ENCODE assay signal across 30 mouse cellular contexts in genomic region chr8:123191908-123192307, GRCm38 (mm10). TPM values are rescaled to one million over a fixed set of nuclear protein-coding genes. Genes with fewer than 3 reads are reported as not detected.
DNase-seq lines count a peak whose midpoint lies in the region; ATAC-seq and TF ChIP-seq lines count a peak whose summit lies in the region.
"Had no signal": no experiment of that assay in that cellular context is flagged by ENCODE, and none has a peak within 500 bp of the region (broad histone marks: within the 10 kb centered on the region; RNA-seq: fewer than 3 reads in every experiment).

No protein-coding gene starts in this region.

- no peak for ATAC-seq in kidney, embryonic 16.5 days (ENCODE audit: low FRiP score, low TSS enrichment)
- peak; percentile 40 for ATAC-seq in intestine, embryonic 15.5 days
- 0 out of 2 replicates have a peak, but pooled peaks have one; percentile 17 for ATAC-seq in stomach, postnatal 0 days (ENCODE audit: low FRiP score, low TSS enrichment)
- ATAC-seq in erythroid progenitor cell, adult 5-6 weeks (replicated peaks; ENCODE audit: low FRiP score, poor library complexity, severe bottlenecking) = no peak
- ATAC-seq: activated CD4-positive, CD25-positive, alpha-beta regulatory T cell, adult 4 months; forebrain, embryonic 15.5 days; Patski had no signal

- no peaks in the 10 kb centered on the region for H3K9me3 ChIP-seq in kidney, embryonic 16.5 days (ENCODE audit: low read length)
- no peaks in the 10 kb centered on the region for H3K9me3 ChIP-seq in intestine, embryonic 15.5 days
- H3K9me3 ChIP-seq in stomach, postnatal 0 days (ENCODE audit: control insufficient read depth, low read length) = no peaks in the 10 kb centered on the region
- H3K9me3 ChIP-seq: embryonic facial prominence, embryonic 13.5 days; forebrain, embryonic 15.5 days; heart, embryonic 13.5 days; hindbrain, embryonic 12.5 days; limb, embryonic 13.5 days; lung, embryonic 15.5 days; midbrain, embryonic 10.5 days had no signal

- H3K27me3 ChIP-seq in kidney, adult 2 months (replicated peaks; ENCODE audit: control insufficient read depth, insufficient read depth, low read length) = no peaks in the 10 kb centered on the region
- no peaks in the 10 kb centered on the region for H3K27me3 ChIP-seq in kidney, embryonic 16.5 days (ENCODE audit: insufficient read depth, low read length)
- H3K27me3 ChIP-seq in intestine, embryonic 15.5 days (replicated peaks) = no peaks in the 10 kb centered on the region
- H3K27me3 ChIP-seq in stomach, postnatal 0 days (ENCODE audit: control insufficient read depth, insufficient read depth, low read length) = no peaks in the 10 kb centered on the region
- H3K27me3 ChIP-seq: embryonic facial prominence, embryonic 13.5 days; forebrain, embryonic 15.5 days; hindbrain, embryonic 12.5 days; limb, embryonic 13.5 days; lung, embryonic 15.5 days had no signal

- H3K27ac ChIP-seq in kidney, adult 2 months (ENCODE audit: insufficient read depth, low read depth, low read length) = 0 out of 2 replicates have a peak overlapping the region, but pooled peaks have one; percentile 3
- H3K27ac ChIP-seq in kidney, embryonic 16.5 days (ENCODE audit: low read length) = no peak overlapping the region
- H3K27ac ChIP-seq in intestine, embryonic 15.5 days = no peak overlapping the region
- H3K27ac ChIP-seq in stomach, postnatal 0 days (replicated peaks) = no peak overlapping the region
- H3K27ac ChIP-seq: embryonic facial prominence, embryonic 13.5 days; forebrain, embryonic 15.5 days; heart, adult 2 months; heart, embryonic 13.5 days; hindbrain, embryonic 12.5 days; layer of hippocampus, adult 2 months; limb, embryonic 13.5 days; liver, embryonic 14.5 days; lung, embryonic 15.5 days; macrophage; midbrain, embryonic 10.5 days had no signal

- no peak overlapping the region for H3K9ac ChIP-seq in kidney, embryonic 16.5 days (replicated peaks; ENCODE audit: low read length)
- no peak overlapping the region for H3K9ac ChIP-seq in intestine, embryonic 15.5 days
- no peak overlapping the region for H3K9ac ChIP-seq in stomach, postnatal 0 days (ENCODE audit: low read length)
- H3K9ac ChIP-seq: embryonic facial prominence, embryonic 13.5 days; forebrain, embryonic 15.5 days; heart, embryonic 13.5 days; hindbrain, embryonic 12.5 days; limb, embryonic 13.5 days; liver, embryonic 14.5 days; lung, embryonic 15.5 days had no signal

- no peaks in the 10 kb centered on the region for H3K36me3 ChIP-seq in kidney, adult 2 months (ENCODE audit: control insufficient read depth, insufficient read depth, low read length)
- no peaks in the 10 kb centered on the region for H3K36me3 ChIP-seq in kidney, embryonic 16.5 days (ENCODE audit: insufficient read depth, low read length)
- H3K36me3 ChIP-seq in intestine, embryonic 15.5 days = no peaks in the 10 kb centered on the region
- H3K36me3 ChIP-seq in stomach, postnatal 0 days (ENCODE audit: control insufficient read depth, insufficient read depth, low read length) = no peaks in the 10 kb centered on the region
- H3K36me3 ChIP-seq: embryonic facial prominence, embryonic 13.5 days; forebrain, embryonic 15.5 days; heart, embryonic 13.5 days; hindbrain, embryonic 12.5 days; limb, embryonic 13.5 days; lung, embryonic 15.5 days; midbrain, embryonic 10.5 days had no signal

- TF ChIP-seq CTCF in kidney, adult 2 months (conservative IDR thresholded peaks at IDR 0.05; ENCODE audit: insufficient read depth, insufficient read length, low read depth, low read length) = no peak
- no peak for TF ChIP-seq CTCF in stomach, postnatal 0 days (IDR thresholded peaks at IDR 0.05; ENCODE audit: low read depth)

- no peak for TF ChIP-seq EP300 in stomach, postnatal 0 days (optimal IDR thresholded peaks at IDR 0.05)

- no peak overlapping the region for H3K4me2 ChIP-seq in kidney, embryonic 16.5 days (replicated peaks; ENCODE audit: low read depth, low read length)
- H3K4me2 ChIP-seq in intestine, embryonic 15.5 days (replicated peaks) = no peak overlapping the region
- no peak overlapping the region for H3K4me2 ChIP-seq in stomach, postnatal 0 days (replicated peaks; ENCODE audit: low read depth)
- H3K4me2 ChIP-seq: embryonic facial prominence, embryonic 13.5 days; forebrain, embryonic 15.5 days; heart, embryonic 13.5 days; hindbrain, embryonic 12.5 days; limb, embryonic 13.5 days; lung, embryonic 15.5 days had no signal

- no peak for TF ChIP-seq POLR2A in kidney, adult 2 months (IDR thresholded peaks at IDR 0.05; ENCODE audit: low read depth, low read length)

- peaks cover 12% of the 10 kb centered on the region; the same call in 1 of the 2 replicates for H3K4me1 ChIP-seq in kidney, adult 2 months (ENCODE audit: control insufficient read depth, insufficient read depth, low read length)
- H3K4me1 ChIP-seq in kidney, embryonic 16.5 days (ENCODE audit: insufficient read depth, low read length) = peaks cover 7% of the 10 kb centered on the region; the same call in 1 of the 2 replicates
- H3K4me1 ChIP-seq in intestine, embryonic 15.5 days (replicated peaks) = peaks cover 16% of the 10 kb centered on the region
- H3K4me1 ChIP-seq in stomach, postnatal 0 days (replicated peaks; ENCODE audit: control insufficient read depth, insufficient read depth) = no peaks in the 10 kb centered on the region
- H3K4me1 ChIP-seq: forebrain, embryonic 15.5 days; hindbrain, embryonic 12.5 days; limb, embryonic 13.5 days had no signal

- no peak for DNase-seq in kidney, adult 2 months
- DNase-seq in ES-CJ7 (ENCODE audit: low read depth, low spot score) = peak; percentile 77
- DNase-seq in stomach, postnatal 0 days (ENCODE audit: low spot score) = peak; percentile 29
- no peak for DNase-seq in left cerebral cortex, adult 11 months (ENCODE audit: low spot score)
- DNase-seq: adrenal gland, adult 8-10 months; cerebellum, adult 11-12 months; cerebellum, postnatal 25 days; gastrocnemius, postnatal 25 days; heart, adult 2 months; heart, postnatal 14 days; kidney, adult 9 months; layer of hippocampus, postnatal 36 days; thymus, postnatal 14 days had no signal

- H3K4me3 ChIP-seq in kidney, adult 2 months (ENCODE audit: insufficient read depth, low read depth, low read length) = no peak overlapping the region
- H3K4me3 ChIP-seq in kidney, embryonic 16.5 days (ENCODE audit: low read length) = no peak overlapping the region
- H3K4me3 ChIP-seq in intestine, embryonic 15.5 days (replicated peaks) = no peak overlapping the region
- no peak overlapping the region for H3K4me3 ChIP-seq in stomach, postnatal 0 days (ENCODE audit: low read depth, low read length)
- H3K4me3 ChIP-seq: embryonic facial prominence, embryonic 13.5 days; forebrain, embryonic 15.5 days; heart, adult 2 months; heart, embryonic 13.5 days; hindbrain, embryonic 12.5 days; layer of hippocampus, adult 2 months; limb, embryonic 13.5 days; lung, embryonic 15.5 days; midbrain, embryonic 10.5 days had no signal

- WGBS in kidney, adult 2 months = 45% methylated on average over 8 of the region's 8 CpGs
- 59% methylated on average over 8 of the region's 8 CpGs for WGBS in kidney, embryonic 16.5 days
- 46% methylated on average over 8 of the region's 8 CpGs for WGBS in intestine, embryonic 15.5 days
- 40% methylated on average over 8 of the region's 8 CpGs for WGBS in stomach, postnatal 0 days

RNA-seq across cellular contexts. Expression of gene Dpep1, which starts 5.9 kb away (rescaled TPM):
- 360 and 388 TPM in 2 replicates for polyA plus RNA-seq in kidney, adult 2 months (2012; rRNA removed)
- polyA plus RNA-seq in kidney, embryonic 16.5 days (2015; fragmentation: Nextera tagmentation; extraction: Ambion mirVana) = 9.6 and 11.8 TPM in 2 replicates
- 3.9 and 5.4 TPM in 2 replicates for polyA plus RNA-seq in intestine, embryonic 15.5 days (2015; fragmentation: Nextera tagmentation; extraction: Ambion mirVana)
- 10.0 and 13.6 TPM in 2 replicates for polyA plus RNA-seq in stomach, postnatal 0 days (2015; fragmentation: Nextera tagmentation; extraction: Ambion mirVana)
- 0.84 and 2.2 TPM in 2 replicates for total RNA-seq in erythroid progenitor cell, adult 5-6 weeks (2015; ENCODE audit: low replicate concordance)
- 0.39 TPM in 1 of 2 replicates, not detected in the other for total RNA-seq in erythroid progenitor cell, adult 5-6 weeks (2017; ENCODE audit: low replicate concordance)
- total RNA-seq: left cerebral cortex, postnatal 14 days had no signal
- polyA plus RNA-seq: activated CD4-positive, CD25-positive, alpha-beta regulatory T cell, adult 4 months; macrophage; neural tube, embryonic 14.5 days; Patski had no signal

RNA-seq across cellular contexts. Expression of gene Chmp1a, which starts 20.7 kb away (rescaled TPM):
- 99.6 and 112 TPM in 2 replicates for polyA plus RNA-seq in kidney, adult 2 months (2012; rRNA removed)
- polyA plus RNA-seq in kidney, embryonic 16.5 days (2015; fragmentation: Nextera tagmentation; extraction: Ambion mirVana) = 138 and 147 TPM in 2 replicates
- 142 and 148 TPM in 2 replicates for polyA plus RNA-seq in intestine, embryonic 15.5 days (2015; fragmentation: Nextera tagmentation; extraction: Ambion mirVana)
- polyA plus RNA-seq in stomach, postnatal 0 days (2015; fragmentation: Nextera tagmentation; extraction: Ambion mirVana) = 153 and 157 TPM in 2 replicates
- 20.1 and 49.0 TPM in 2 replicates for total RNA-seq in erythroid progenitor cell, adult 5-6 weeks (2015; ENCODE audit: low replicate concordance)
- total RNA-seq in erythroid progenitor cell, adult 5-6 weeks (2017; ENCODE audit: low replicate concordance) = 19.7 and 25.7 TPM in 2 replicates

RNA-seq across cellular contexts. Expression of gene Spata33, which starts 20.7 kb away (rescaled TPM):
- polyA plus RNA-seq in kidney, adult 2 months (2012; rRNA removed) = 3.5 and 4.6 TPM in 2 replicates
- polyA plus RNA-seq in kidney, embryonic 16.5 days (2015; fragmentation: Nextera tagmentation; extraction: Ambion mirVana) = 5.2 and 7.4 TPM in 2 replicates
- polyA plus RNA-seq in intestine, embryonic 15.5 days (2015; fragmentation: Nextera tagmentation; extraction: Ambion mirVana) = 1.8 and 2.3 TPM in 2 replicates
- 0.91 and 0.94 TPM in 2 replicates for polyA plus RNA-seq in stomach, postnatal 0 days (2015; fragmentation: Nextera tagmentation; extraction: Ambion mirVana)
- total RNA-seq in erythroid progenitor cell, adult 5-6 weeks (2015; ENCODE audit: low replicate concordance) = not detected in 2 replicates
- 0.26 and 2.3 TPM in 2 replicates for total RNA-seq in erythroid progenitor cell, adult 5-6 weeks (2017; ENCODE audit: low replicate concordance)
- polyA plus RNA-seq: activated CD4-positive, CD25-positive, alpha-beta regulatory T cell, adult 4 months had no signal

RNA-seq across cellular contexts. Expression of gene Cdk10, which starts 32.7 kb away (rescaled TPM):
- polyA plus RNA-seq in kidney, adult 2 months (2012; rRNA removed) = 53.3 and 53.7 TPM in 2 replicates
- polyA plus RNA-seq in kidney, embryonic 16.5 days (2015; fragmentation: Nextera tagmentation; extraction: Ambion mirVana) = 39.8 and 40.1 TPM in 2 replicates
- polyA plus RNA-seq in intestine, embryonic 15.5 days (2015; fragmentation: Nextera tagmentation; extraction: Ambion mirVana) = 24.2 and 25.4 TPM in 2 replicates
- polyA plus RNA-seq in stomach, postnatal 0 days (2015; fragmentation: Nextera tagmentation; extraction: Ambion mirVana) = 16.1 and 16.7 TPM in 2 replicates
- total RNA-seq in erythroid progenitor cell, adult 5-6 weeks (2015; ENCODE audit: low replicate concordance) = 3.2 and 9.2 TPM in 2 replicates
- total RNA-seq in erythroid progenitor cell, adult 5-6 weeks (2017; ENCODE audit: low replicate concordance) = 5.3 and 9.1 TPM in 2 replicates

RNA-seq across cellular contexts. Expression of gene Sult5a1, which starts 33.8 kb away (rescaled TPM):
- 10.8 and 11.2 TPM in 2 replicates for polyA plus RNA-seq in kidney, adult 2 months (2012; rRNA removed)
- polyA plus RNA-seq in kidney, embryonic 16.5 days (2015; fragmentation: Nextera tagmentation; extraction: Ambion mirVana) = 10.5 and 12.6 TPM in 2 replicates
- polyA plus RNA-seq in intestine, embryonic 15.5 days (2015; fragmentation: Nextera tagmentation; extraction: Ambion mirVana) = 12.1 and 12.3 TPM in 2 replicates
- polyA plus RNA-seq in stomach, postnatal 0 days (2015; fragmentation: Nextera tagmentation; extraction: Ambion mirVana) = 7.8 and 9.3 TPM in 2 replicates
- total RNA-seq in erythroid progenitor cell, adult 5-6 weeks (2015; ENCODE audit: low replicate concordance) = not detected in 2 replicates
- total RNA-seq in erythroid progenitor cell, adult 5-6 weeks (2017; ENCODE audit: low replicate concordance) = not detected in 2 replicates
- polyA plus RNA-seq: activated CD4-positive, CD25-positive, alpha-beta regulatory T cell, adult 4 months; macrophage had no signal

Comparison
In these comparisons a context has a peak if more than half of its experiments do, and no peak if none do; other contexts are left out.
1. RNA of gene Dpep1, which starts 5.9 kb away (polyA plus RNA-seq): 360 to 388 TPM in kidney, adult 2 months; 10.0 to 13.6 TPM in stomach, postnatal 0 days, 9.6 to 11.8 TPM in kidney, embryonic 16.5 days and 3.9 to 5.4 TPM in intestine, embryonic 15.5 days; every median in the first group is over 10 times any median in the second.
2. DNase-seq: peak in ES-CJ7 (single experiment) and stomach, postnatal 0 days (single experiment); none in kidney, adult 2 months (single experiment) and left cerebral cortex, adult 11 months (single experiment).
3. ATAC-seq: peak in intestine, embryonic 15.5 days (single experiment) and stomach, postnatal 0 days (single experiment); none in kidney, embryonic 16.5 days (single experiment) and erythroid progenitor cell, adult 5-6 weeks (single experiment).